ENCODE assay signal across 15 mouse cellular contexts in genomic region chr10:19396485-19397137, GRCm38 (mm10). TPM values are rescaled to one million over a fixed set of nuclear protein-coding genes. Genes with fewer than 3 reads are reported as not detected.
DNase-seq lines count a peak whose midpoint lies in the region; ATAC-seq and TF ChIP-seq lines count a peak whose summit lies in the region.
"Had no signal": no experiment of that assay in that cellular context is flagged by ENCODE, and none has a peak within 500 bp of the region (broad histone marks: within the 10 kb centered on the region; RNA-seq: fewer than 3 reads in every experiment).

No protein-coding gene starts in this region.

- H3K4me1 ChIP-seq in forebrain, embryonic 14.5 days (ENCODE audit: control insufficient read depth, insufficient read depth, low read length): peaks cover 21% of the 10 kb centered on the region
- peaks cover 12% of the 10 kb centered on the region for H3K4me1 ChIP-seq in neural tube, embryonic 15.5 days
- H3K4me1 ChIP-seq in stomach, postnatal 0 days (replicated peaks; ENCODE audit: control insufficient read depth, insufficient read depth): no peaks in the 10 kb centered on the region
- H3K4me1 ChIP-seq: limb, embryonic 15.5 days had no signal

- no peak for TF ChIP-seq EP300 in stomach, postnatal 0 days (optimal IDR thresholded peaks at IDR 0.05)

- 4% methylated on average over 9 of the region's 9 CpGs for WGBS in forebrain, embryonic 14.5 days
- 16% methylated on average over 9 of the region's 9 CpGs for WGBS in neural tube, embryonic 15.5 days
- 57% methylated on average over 9 of the region's 9 CpGs for WGBS in stomach, postnatal 0 days

- no peaks in the 10 kb centered on the region for H3K9me3 ChIP-seq in forebrain, embryonic 14.5 days (replicated peaks; ENCODE audit: control insufficient read depth, low read length)
- H3K9me3 ChIP-seq in neural tube, embryonic 15.5 days (replicated peaks): no peaks in the 10 kb centered on the region
- H3K9me3 ChIP-seq in stomach, postnatal 0 days (ENCODE audit: control insufficient read depth, low read length): no peaks in the 10 kb centered on the region
- H3K9me3 ChIP-seq: G1E; limb, embryonic 15.5 days had no signal

- H3K36me3 ChIP-seq in forebrain, embryonic 14.5 days (ENCODE audit: control insufficient read depth, insufficient read depth, low read length): no peaks in the 10 kb centered on the region
- no peaks in the 10 kb centered on the region for H3K36me3 ChIP-seq in neural tube, embryonic 15.5 days
- no peaks in the 10 kb centered on the region for H3K36me3 ChIP-seq in stomach, postnatal 0 days (ENCODE audit: control insufficient read depth, insufficient read depth, low read length)
- H3K36me3 ChIP-seq: G1E; limb, embryonic 15.5 days had no signal

- no peak overlapping the region for H3K4me3 ChIP-seq in forebrain, embryonic 14.5 days (ENCODE audit: low read depth, low read length)
- peak overlapping the region; percentile 9; the same call in 1 of the 2 replicates for H3K4me3 ChIP-seq in layer of hippocampus, adult 2 months
- H3K4me3 ChIP-seq in neural tube, embryonic 15.5 days (replicated peaks): no peak overlapping the region
- no peak overlapping the region for H3K4me3 ChIP-seq in stomach, postnatal 0 days (ENCODE audit: low read depth, low read length)
- H3K4me3 ChIP-seq: limb, embryonic 15.5 days had no signal

- ATAC-seq in forebrain, embryonic 14.5 days: peak; percentile 98
- peak; percentile 90 for ATAC-seq in neural tube, embryonic 15.5 days (ENCODE audit: low FRiP score)
- ATAC-seq in stomach, postnatal 0 days (ENCODE audit: low FRiP score, low TSS enrichment): no peak

- 0 out of 2 replicates have a peak overlapping the region, but pooled peaks have one; percentile 32 for H3K9ac ChIP-seq in forebrain, embryonic 14.5 days (ENCODE audit: low read length)
- no peak overlapping the region for H3K9ac ChIP-seq in neural tube, embryonic 15.5 days (replicated peaks)
- no peak overlapping the region for H3K9ac ChIP-seq in stomach, postnatal 0 days (ENCODE audit: low read length)
- H3K9ac ChIP-seq: limb, embryonic 15.5 days had no signal

- peak; percentile 46 for DNase-seq in left cerebral cortex, postnatal 4 days
- no peak for DNase-seq in left cerebral cortex, adult 11 months (ENCODE audit: low spot score)
- DNase-seq in forebrain, embryonic 14.5 days (ENCODE audit: low spot score): peak; percentile 92
- peak; percentile 30 to 39 for DNase-seq in layer of hippocampus, adult 2 months (ENCODE audit: low spot score in 2 of 2)
- no peak for DNase-seq in stomach, postnatal 0 days (ENCODE audit: low spot score)
- DNase-seq in lung, postnatal 10 days: no peak
- DNase-seq: adrenal gland, postnatal 10 days; cerebellum, adult 2 months; gastrocnemius, postnatal 25 days; heart, postnatal 4 days; thymus, postnatal 36 days had no signal

- H3K27me3 ChIP-seq in forebrain, embryonic 14.5 days (replicated peaks; ENCODE audit: control insufficient read depth, insufficient read depth, low read length): no peaks in the 10 kb centered on the region
- H3K27me3 ChIP-seq in neural tube, embryonic 15.5 days (replicated peaks): peaks cover 45% of the 10 kb centered on the region
- no peaks in the 10 kb centered on the region for H3K27me3 ChIP-seq in stomach, postnatal 0 days (ENCODE audit: control insufficient read depth, insufficient read depth, low read length)
- H3K27me3 ChIP-seq: limb, embryonic 15.5 days had no signal

- peak overlapping the region; percentile 39 for H3K4me2 ChIP-seq in forebrain, embryonic 14.5 days (ENCODE audit: low read length)
- H3K4me2 ChIP-seq in neural tube, embryonic 15.5 days: peak overlapping the region; percentile 43
- no peak overlapping the region for H3K4me2 ChIP-seq in stomach, postnatal 0 days (replicated peaks; ENCODE audit: low read depth)
- H3K4me2 ChIP-seq: limb, embryonic 15.5 days had no signal

- no peak for TF ChIP-seq CTCF in layer of hippocampus, adult 2 months (conservative IDR thresholded peaks at IDR 0.05)
- no peak for TF ChIP-seq CTCF in stomach, postnatal 0 days (IDR thresholded peaks at IDR 0.05; ENCODE audit: low read depth)

- H3K27ac ChIP-seq in forebrain, embryonic 14.5 days (ENCODE audit: low read depth, low read length): peak overlapping the region; percentile 71
- no peak overlapping the region for H3K27ac ChIP-seq in layer of hippocampus, adult 2 months
- H3K27ac ChIP-seq in neural tube, embryonic 15.5 days (replicated peaks): no peak overlapping the region
- H3K27ac ChIP-seq in stomach, postnatal 0 days (replicated peaks): no peak overlapping the region
- H3K27ac ChIP-seq: limb, embryonic 15.5 days had no signal

- intact Hi-C loops in left cerebral cortex, postnatal 4 days (cut with DNase I): no loop called here

RNA-seq across cellular contexts. Expression of gene Olig3, which starts 40.3 kb away (rescaled TPM):
- not detected for total RNA-seq in left cerebral cortex, postnatal 4 days (2021)
- 1.7 and 1.8 TPM in 2 replicates for polyA plus RNA-seq in forebrain, embryonic 14.5 days (2014; fragmentation: Nextera tagmentation; extraction: Ambion mirVana)
- total RNA-seq in layer of hippocampus, adult 2 months (2021): not detected
- 14.9 and 17.3 TPM in 2 replicates for polyA plus RNA-seq in neural tube, embryonic 15.5 days (2015; fragmentation: Nextera tagmentation; extraction: Ambion mirVana)
- 0.05 TPM in 1 of 2 replicates, not detected in the other for polyA plus RNA-seq in stomach, postnatal 0 days (2015; fragmentation: Nextera tagmentation; extraction: Ambion mirVana)
- total RNA-seq: adrenal gland, postnatal 10 days; gastrocnemius, postnatal 25 days; heart, postnatal 4 days had no signal
- polyA plus RNA-seq: G1E; large intestine, adult 2 months; limb, embryonic 15.5 days had no signal

Comparison
In these comparisons a context has a peak if more than half of its experiments do, and no peak if none do; other contexts are left out.
1. DNase-seq: peak in left cerebral cortex, postnatal 4 days (single experiment), forebrain, embryonic 14.5 days (single experiment) and layer of hippocampus, adult 2 months (2 of 2); none in left cerebral cortex, adult 11 months (single experiment), stomach, postnatal 0 days (single experiment) and lung, postnatal 10 days (single experiment).